Mouse (Mus musculus) heart, postnatal 0 days (tissue): ENCODE measurements at regions not wholly inside any gene's neighbourhood (a gene's known extent, or its start where the extent isn't known, plus 50 kb on each side); places are given as distances from the start of the nearest gene placed in this dataset.

Source experiments
- CTCF ChIP-seq: IDR thresholded peaks from 2 replicates; pipeline ENCODE4 v1.5.1; 2016; ENCODE audit warnings: antibody characterized with exemption, control low read depth, low read depth
- EP300 ChIP-seq: IDR thresholded peaks from 2 replicates; pipeline ENCODE4 v1.6.1; 2016; ENCODE audit warnings: antibody characterized with exemption, low read depth

DNA sequence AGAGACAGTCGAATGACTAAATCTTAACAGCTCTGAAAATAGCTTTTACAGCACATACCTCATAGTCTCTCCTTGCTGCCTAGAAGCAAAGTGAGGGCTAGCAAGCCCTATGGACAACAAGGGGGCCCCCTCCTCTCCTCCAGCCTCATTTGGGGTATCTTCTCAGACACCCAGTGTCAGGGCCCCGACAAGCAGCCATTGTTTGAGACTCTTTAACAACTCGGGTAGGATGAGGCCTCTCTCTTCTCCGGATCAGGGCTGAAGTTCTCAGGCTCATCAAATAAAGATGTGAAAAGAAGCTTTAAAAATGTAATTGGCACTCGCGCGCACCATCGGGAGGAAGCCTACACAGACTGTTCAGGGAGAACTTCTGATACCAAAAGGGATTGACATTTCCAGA lies 71.8 kb upstream of the Tlk1 start:
- no peak for TF ChIP-seq CTCF
- TF ChIP-seq EP300: no peak
